Mouse (Mus musculus) adipocyte (in vitro differentiated cells): Measurements from ENCODE around the gene Thbd.

Experiments used
- DNase-seq: peaks from one replicate; pipeline ENCODE4 v3.0.0-alpha.2; 2016; ENCODE audit warnings: low spot score

The Thbd gene

DNA sequence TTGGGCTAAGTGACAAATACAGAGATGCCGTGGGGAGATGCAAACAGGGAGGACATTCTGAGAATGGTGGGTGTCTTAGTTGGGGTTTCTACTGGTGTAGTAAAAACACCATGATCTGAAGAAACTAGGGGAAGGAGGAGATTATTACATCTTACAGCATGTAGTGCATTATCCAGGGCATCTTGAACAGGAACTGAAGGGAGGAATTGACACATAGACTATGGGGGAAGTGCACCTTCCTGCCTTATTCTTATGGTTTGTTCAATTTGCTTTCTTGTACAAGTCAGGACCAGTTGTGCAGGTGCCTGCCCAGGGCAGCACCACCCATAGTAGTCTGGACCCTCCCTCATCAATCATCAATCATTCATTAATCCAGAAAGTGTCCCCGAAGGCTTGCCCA lies 21.1 kb downstream of the Thbd start:
- DNase-seq, result no peak

DNA sequence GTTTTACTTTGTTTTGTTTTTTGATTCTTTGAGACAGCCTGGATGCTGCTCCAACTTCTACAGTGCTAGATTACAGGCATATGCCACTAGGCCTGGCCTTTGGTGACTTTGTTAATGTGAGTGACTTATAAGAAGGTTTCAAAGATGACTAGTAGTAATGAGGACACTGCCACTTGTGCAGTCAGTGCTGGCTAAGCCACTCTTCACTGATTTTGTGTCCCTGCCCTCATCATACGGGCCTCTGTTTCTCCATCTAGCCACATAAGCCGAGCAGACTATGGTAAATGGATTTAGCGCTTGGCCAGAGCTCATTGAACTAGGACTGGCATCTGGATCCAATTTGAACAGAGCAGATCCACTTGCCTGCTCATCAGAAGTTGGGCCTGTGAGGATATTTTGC lies 21.5 kb downstream of the Thbd start:
- DNase-seq, result no peak

DNA sequence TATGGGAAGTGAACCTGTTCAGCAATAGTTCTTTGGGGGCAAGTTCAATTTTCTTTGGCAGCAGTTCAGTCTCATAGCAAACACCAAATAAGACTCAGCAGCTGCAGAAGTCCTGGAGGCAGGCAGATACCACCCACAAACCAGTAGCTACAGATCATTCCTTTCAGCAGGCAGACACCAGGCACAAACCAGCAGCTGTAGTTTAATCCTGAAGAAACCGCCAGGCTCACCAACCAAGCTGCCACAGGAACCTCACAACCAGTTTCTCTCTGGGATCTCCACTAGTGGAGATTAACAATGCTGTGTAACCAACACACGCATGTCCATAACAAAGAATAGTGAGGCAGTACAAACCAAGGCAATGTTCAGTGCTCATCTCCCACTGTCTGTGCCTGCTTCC lies 26.9 kb downstream of the Thbd start:
- DNase-seq, result no peak

DNA sequence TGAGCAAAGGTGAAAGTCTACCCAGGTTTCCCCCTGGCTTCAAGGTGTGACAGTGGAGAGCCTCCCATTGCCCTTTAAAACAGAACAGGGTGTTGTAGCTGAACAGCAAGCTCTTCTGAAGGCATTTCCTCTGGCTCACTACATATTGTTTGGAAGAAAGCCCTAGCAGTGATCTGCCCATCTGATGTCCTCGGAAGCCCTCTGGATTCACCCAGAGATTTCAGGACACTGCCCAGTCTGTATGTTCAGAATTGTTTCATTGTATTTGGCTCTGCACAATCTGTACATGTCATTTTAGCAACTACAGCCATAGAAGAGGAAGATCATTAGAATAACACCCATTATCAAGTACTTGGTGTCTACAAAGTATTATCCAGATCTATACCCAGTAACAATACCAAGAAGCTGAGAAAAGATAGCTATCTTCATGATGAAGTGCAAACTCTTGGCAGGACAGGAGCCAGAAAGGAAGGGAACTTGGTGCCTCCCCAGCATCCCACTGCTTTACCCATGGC lies 28.0 kb downstream of the Thbd start:
- DNase-seq, result no peak

DNA sequence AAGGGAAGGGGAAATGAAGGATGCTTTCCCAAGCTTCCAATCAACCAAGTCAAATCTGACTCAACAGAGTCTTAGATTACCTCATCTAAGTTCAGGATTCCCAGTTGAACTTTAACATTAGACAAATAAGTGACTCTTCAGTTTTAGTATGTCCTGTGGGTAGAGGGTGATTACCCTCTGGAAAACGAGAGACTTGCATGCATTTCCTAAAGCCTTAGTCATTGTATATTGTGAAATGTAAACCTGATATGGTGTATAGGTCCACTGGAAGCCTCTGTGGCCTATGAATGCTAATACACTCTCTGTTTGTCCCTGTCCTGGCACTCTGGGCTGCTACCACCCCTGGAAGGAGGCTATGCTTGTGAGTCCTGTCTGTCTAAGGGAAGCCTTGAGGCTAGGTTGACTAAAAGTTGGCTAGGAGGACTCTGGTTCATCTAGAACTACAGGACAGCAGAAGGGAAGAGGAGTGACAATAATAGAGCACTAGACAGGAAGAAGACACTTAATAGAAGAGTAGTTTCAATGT lies 29.1 kb downstream of the Thbd start:
- DNase-seq, result no peak

DNA sequence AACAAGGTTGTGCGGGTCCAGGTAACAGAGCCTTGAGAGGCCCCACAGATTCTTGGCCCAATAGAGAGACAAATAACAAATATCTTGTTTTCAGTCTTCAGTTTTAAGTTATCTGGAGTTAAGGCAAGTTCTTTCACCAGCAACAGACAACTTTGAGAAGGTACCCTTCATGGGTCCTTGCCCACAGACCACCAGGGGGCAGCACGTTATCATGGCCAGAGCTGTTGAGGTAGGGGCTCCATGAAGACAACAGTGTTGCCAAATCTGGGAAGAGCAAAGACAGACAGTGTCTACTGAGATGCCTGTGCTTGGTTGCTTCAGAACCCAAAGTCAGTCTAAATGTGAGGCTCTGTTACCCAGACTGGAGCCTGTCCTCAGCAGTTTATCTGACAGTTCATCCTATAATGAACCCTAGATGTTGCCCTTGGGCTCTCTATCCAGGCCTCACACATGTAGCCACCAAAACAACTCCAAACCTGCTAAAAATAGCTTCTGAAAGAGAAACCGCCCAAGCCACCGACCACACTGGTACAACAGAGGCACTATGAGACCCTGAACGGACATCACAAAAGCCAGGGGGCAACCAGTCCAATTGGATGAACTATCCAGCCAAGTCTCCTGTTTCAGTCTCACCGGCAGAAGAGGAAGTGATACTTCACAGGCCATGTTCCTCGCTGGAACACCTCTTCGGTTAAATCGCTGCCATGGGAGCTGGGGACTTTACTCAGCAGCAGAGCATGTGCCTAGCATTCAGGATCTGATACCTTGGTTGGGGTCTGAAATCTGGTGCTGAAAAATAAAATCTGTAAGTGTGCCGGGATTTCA lies 32.5 kb downstream of the Thbd start:
- peak; percentile 41 for DNase-seq

DNA sequence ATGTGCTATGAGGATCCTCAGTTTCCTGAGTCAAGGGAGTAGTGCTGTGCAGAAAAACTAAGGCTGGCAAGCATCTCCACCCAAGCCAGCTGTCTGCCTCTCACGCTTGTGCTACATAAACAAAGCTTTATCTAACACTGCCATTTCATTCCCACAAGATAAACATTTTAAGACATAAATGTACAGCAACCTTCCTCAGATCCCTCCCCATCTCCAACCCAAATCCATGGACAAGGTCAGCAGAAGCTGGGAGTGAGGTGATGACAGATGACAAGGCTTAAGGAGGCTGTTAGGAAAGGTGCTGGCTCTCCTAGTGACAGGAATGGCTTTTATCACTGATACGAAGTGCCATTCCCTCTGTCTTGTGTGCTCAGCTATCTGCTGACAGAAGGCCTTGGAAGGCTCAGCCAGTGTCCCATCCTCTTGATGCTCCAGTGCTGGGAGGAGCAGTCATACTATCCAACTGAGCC lies 34.4 kb downstream of the Thbd start:
- DNase-seq, result no peak

DNA sequence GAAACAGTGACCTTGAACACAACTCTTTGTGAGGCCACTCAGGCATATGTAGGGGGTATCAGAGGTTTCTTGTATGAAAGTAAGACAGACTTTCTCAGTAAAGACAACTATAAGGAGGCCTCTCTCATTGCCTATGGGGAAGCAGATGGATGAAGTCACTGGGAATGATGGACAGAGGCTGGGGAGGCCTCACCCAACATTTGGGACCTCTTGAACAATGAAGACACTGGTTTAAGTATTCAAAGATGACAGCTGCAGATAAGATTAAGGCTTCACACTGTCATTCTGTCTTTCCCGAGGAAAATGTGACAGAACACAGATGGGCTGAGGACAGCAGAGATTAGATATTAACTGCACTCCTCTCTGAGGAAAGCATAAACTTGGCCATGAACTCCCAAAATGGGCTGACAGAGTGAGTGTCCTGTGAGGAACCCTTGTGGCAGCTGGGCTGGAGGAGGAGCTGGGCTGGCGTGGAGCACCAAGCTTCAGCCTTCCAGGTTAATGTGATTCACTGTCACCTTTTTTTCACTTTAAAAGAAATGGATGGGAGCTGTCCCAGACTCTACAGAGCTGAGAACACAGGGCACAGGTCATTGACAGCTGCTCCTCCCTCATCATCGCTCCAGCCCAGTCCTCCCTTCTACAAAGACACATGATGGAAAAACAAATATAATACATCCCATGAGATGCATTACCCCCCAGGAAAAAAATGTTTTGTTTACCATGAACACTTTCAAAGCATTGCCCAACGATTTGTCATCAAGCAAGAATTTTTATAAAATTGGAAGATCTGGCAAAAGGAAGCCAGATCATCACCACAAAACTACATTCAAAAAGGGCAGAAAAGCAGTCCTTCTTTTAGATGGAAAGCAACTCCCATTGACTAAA lies 36.0 kb downstream of the Thbd start:
- no peak for DNase-seq

DNA sequence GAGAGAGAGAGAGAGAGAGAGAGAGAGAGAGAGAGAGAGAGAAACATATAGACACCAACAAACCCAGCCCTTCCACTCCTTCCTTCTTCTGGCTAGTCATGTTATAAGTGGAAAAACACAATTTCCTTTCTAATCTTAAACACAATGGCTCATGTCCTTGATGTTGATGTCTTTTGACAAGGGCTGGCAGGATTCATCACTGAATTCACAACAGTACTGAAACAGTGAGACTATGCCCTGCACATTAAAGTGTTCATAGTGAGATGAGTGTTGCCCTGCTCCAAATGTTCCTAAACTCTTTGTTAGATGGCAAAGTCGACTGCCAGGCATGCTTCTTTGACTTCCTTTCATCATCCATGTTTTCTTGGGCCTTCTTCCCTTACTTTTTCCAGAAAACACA lies 42.8 kb downstream of the Thbd start:
- no peak for DNase-seq

DNA sequence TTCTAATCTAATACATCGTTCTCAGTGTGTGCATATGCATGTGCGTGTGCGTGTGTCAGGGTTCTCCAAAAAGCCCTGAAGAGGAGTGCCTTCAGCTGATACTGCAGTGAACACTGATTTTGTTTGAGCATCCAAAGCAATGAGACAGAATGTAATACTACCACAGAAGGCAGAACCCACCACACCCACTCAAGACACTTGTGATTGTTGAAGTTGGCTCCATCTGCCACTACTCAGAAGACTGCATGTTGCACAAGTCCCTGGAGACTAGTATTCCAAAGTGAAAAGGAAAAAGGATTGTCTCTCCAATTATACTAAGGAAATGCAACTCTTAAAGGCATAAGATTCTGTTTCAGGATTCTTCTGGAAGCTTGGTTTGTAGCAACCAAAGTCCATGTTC lies 43.5 kb downstream of the Thbd start:
- peak; percentile 73 for DNase-seq

DNA sequence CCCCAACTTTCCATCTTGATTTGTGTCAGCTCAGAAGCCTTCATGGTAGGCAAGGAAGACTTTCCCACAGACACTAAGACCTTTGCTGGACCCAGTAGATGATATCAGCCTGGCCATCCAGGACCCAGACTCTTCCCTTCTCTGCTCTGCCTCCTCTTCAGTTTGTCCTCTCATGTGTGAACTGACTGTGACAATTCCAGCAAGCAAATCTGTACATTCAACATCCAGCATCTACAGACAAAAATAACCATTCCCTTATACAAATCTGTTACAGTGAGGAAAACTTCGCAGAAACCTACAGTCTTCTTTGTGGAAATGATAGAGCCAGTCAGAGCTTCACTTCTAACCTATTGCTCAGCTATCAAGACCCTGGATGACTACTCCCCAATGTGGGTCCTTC lies 50.8 kb downstream of the Thbd start:
- DNase-seq, result no peak
